Mouse (Mus musculus): ENCODE data around the gene Rgs6.

Gene Rgs6

DNA sequence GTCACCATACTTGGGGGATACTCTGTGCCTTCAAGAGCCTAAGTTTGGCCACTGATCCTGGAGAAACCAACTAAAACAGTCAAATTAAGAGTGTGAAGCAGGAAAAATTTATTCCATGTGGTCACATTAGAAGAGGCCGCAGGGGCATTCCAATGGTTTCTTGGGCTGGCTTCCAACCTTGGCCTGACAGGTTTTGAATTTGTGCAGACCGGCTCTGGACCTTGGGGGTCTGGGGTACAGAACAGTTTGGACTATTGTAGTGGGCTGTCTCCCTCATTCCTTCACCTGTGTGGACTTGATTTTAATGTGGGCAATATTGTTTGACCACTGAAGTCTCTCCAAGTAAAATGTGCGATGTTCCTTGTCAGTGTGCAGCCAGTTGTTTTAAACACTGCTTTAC lies 222.5 kb downstream of the Rgs6 start:
- ChIA-PET CTCF (no interaction called here), POLR2A (no interaction called here)

DNA sequence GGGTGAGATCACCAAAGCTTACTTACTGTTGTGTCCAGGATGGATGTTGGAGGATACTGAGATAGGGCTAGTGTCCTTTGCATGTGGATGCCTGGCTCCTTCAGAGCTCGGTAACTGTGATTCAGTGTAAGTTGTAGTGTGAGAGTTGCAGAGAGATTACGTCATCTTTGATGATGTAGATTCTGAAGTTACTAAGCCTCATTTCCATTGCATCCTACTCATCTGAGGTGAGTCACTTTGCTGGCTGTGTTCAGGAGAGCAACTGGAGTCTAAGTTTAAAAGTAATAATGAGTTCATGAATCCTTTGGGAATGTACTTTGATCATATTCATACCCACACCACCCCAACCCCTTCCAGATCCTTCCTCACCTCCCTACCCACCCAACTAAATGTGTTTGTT lies 227.9 kb downstream of the Rgs6 start:
- POLR2A ChIA-PET, result no interaction called here
- CTCF ChIA-PET, result no interaction called here

- ChIA-PET CTCF (interaction anchor here in 1 of 4 experiments (0.5 kb wide), 1 partner anchor 84 kb away, joined by 5 read pairs; no protein-coding TSS in a partner anchor), POLR2A (no interaction called here)
These were observed 231.2 kb downstream of the Rgs6 start for GRCm38 (mm10) chr12:82819328-82819727.

GRCm38 (mm10) chr12:82819991-82820390 lies 231.9 kb downstream of the Rgs6 start:
- CTCF ChIA-PET, result interaction anchor here in 1 of 4 experiments (0.5 kb wide), 1 partner anchor 84 kb away, joined by 5 read pairs; no protein-coding TSS in a partner anchor
- POLR2A ChIA-PET, result no interaction called here

- ChIA-PET POLR2A (no interaction called here), CTCF (no interaction called here)
These were observed 234.9 kb downstream of the Rgs6 start for GRCm38 (mm10) chr12:82822821-82823620.

DNA sequence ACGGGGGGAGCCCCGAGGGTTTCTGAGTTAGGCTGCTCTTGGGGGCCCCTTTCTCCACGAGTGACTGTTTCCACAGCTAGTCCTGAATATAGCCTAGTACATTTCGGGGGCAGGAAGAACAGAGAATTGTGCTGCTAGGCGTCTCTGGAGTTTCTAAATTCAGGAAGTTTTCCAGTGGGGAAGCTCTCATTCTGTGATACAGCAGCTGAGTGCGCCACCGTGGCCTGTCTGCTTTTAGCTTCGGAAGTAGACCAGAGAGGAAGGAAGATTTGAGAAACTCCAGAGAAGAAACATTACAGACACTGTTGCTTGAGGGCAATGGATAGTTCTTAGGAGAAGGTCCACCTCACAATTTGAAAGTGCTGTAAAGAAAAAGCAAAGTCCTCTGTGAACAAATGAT lies 242.2 kb downstream of the Rgs6 start:
- CTCF ChIA-PET, result no interaction called here
- POLR2A ChIA-PET, result no interaction called here

- CTCF ChIA-PET, result no interaction called here
These were observed 250.5 kb downstream of the Rgs6 start for GRCm38 (mm10) chr12:82838544-82838943.

DNA sequence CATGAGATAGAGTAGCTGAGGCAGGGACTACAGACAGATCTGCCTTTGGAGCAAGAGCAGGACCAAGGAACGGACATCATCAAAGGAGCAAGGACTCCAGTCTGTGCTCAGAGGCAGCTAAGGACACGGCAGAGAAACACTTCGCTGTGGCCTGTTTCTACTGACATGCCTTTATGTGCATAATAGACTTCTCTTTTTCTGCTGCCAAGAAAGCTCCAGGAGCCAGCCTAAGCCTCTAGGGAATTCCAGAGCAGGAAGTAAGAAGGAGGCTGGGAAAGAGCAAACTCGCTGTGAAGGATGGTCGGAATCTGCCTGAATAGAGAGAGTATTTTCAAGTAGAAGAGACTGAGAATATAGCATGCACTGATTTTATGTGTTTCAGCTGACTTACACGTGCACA lies 253.5 kb downstream of the Rgs6 start:
- ChIA-PET POLR2A (no interaction called here), CTCF (no interaction called here)

More at GRCm38 (mm10) chr12:82838544-82838943, 250.5 kb downstream of the Rgs6 start:
- POLR2A ChIA-PET, result no interaction called here

GRCm38 (mm10) chr12:82848304-82848872 lies 260.3 kb downstream of the Rgs6 start:
- CTCF ChIA-PET, result no interaction called here
- POLR2A ChIA-PET, result interaction anchor here in 1 of 4 experiments (0.9 kb wide), 1 partner anchor 112 kb away, joined by 3 read pairs; no protein-coding TSS in a partner anchor

- POLR2A ChIA-PET, result interaction anchor here in 1 of 4 experiments (0.6 kb wide), 2 partner anchors 23 to 1720 kb away, joined by 4 read pairs; no protein-coding TSS in a partner anchor
- CTCF ChIA-PET, result no interaction called here
These were observed 266.8 kb downstream of the Rgs6 start for GRCm38 (mm10) chr12:82854902-82855301.

GRCm38 (mm10) chr12:82855333-82856107 lies 267.4 kb downstream of the Rgs6 start:
- ChIA-PET POLR2A (interaction anchor here in 1 of 4 experiments (0.6 kb wide), 2 partner anchors 22 to 1719 kb away, joined by 4 read pairs; no protein-coding TSS in a partner anchor), CTCF (no interaction called here)

DNA sequence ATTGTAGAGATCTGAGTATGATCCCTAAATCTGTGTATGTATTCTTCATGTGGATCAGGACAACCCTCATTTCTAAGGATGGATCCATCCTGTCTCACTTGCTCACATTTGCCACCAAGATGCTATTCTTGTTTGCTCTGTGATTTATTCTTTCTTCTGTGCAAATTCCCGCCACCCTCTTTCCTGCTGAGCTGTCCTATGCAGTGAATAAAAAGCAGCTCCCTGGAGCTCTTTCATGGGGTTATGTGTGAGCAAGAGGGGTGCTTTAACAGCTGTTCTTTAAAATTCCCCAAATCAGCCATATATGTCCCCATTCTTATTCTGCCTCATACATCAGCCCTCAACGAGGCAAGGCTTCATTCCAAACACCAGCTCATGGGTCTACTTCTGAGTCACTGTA lies 277.6 kb downstream of the Rgs6 start:
- CTCF ChIA-PET, result no interaction called here
- POLR2A ChIA-PET, result no interaction called here

GRCm38 (mm10) chr12:82880711-82881110 lies 292.6 kb downstream of the Rgs6 start:
- CTCF ChIA-PET, result no interaction called here
- POLR2A ChIA-PET, result no interaction called here

- ChIA-PET CTCF (no interaction called here), POLR2A (no interaction called here)
These were observed 295.0 kb downstream of the Rgs6 start for GRCm38 (mm10) chr12:82883079-82883478.

GRCm38 (mm10) chr12:82894971-82895838 lies 307.1 kb downstream of the Rgs6 start:
- ChIA-PET POLR2A (interaction anchor here in 1 of 4 experiments (1.3 kb wide), 1 partner anchor 82 kb away, joined by 3 read pairs; no protein-coding TSS in a partner anchor), CTCF (interaction anchor here in 1 of 4 experiments (0.6 kb wide), 1 partner anchor 103 kb away, joined by 3 read pairs; no protein-coding TSS in a partner anchor)

- ChIA-PET CTCF (interaction anchor here in 2 of 4 experiments (0.6 to 0.7 kb wide), 2 partner anchors 15 to 429 kb away, joined by 4 read pairs; no protein-coding TSS in a partner anchor), POLR2A (no interaction called here)
These were observed 317.7 kb downstream of the Rgs6 start for GRCm38 (mm10) chr12:82905773-82906172.

- POLR2A ChIA-PET, result no interaction called here
- CTCF ChIA-PET, result no interaction called here
These were observed 322.8 kb downstream of the Rgs6 start for GRCm38 (mm10) chr12:82910846-82911245.

- POLR2A ChIA-PET, result interaction anchor here in 1 of 4 experiments (0.5 kb wide), 1 partner anchor 1687 kb away, joined by 6 read pairs; no protein-coding TSS in a partner anchor
- CTCF ChIA-PET, result no interaction called here
These were observed 326.0 kb downstream of the Rgs6 start for GRCm38 (mm10) chr12:82914127-82914526.

GRCm38 (mm10) chr12:82920146-82920545 lies 332.1 kb downstream of the Rgs6 start:
- ChIA-PET POLR2A (no interaction called here), CTCF (interaction anchor here in 2 of 4 experiments (0.5 to 1.2 kb wide), 2 partner anchors 14 to 27 kb away, joined by 4 read pairs; no protein-coding TSS in a partner anchor)
